Mouse (Mus musculus) heart, embryonic 14.5 days (tissue): ENCODE measurements at regions not wholly inside any gene's neighbourhood (a gene's known extent, or its start where the extent isn't known, plus 50 kb on each side); places are given as distances from the start of the nearest gene placed in this dataset.

Experiments used
- ATAC-seq: fragments of 200-750 bp; cut with Nextera tagmentation; 2 replicates; pipeline ENCODE4 v1.8.0; 2017; ENCODE audit warnings: low read depth, moderate TSS enrichment; ENCODE audit not compliant: insufficient number of reproducible peaks, insufficient read depth, low FRiP score
- H3K27ac ChIP-seq, 2 experiments: fragments of 200-500 bp in 1 of 2; fragments of 300-500 bp in 1 of 2; sonication (generic) in 1 of 2; replicated peaks in 1 of 2; 2 replicates each; pipeline ENCODE4 v1.5.1; 2012 to 2014; ENCODE audit warnings: low read depth in 2 of 2, low read length in 2 of 2, control low read depth in 1 of 2, mild to moderate bottlenecking in 1 of 2, mixed read lengths in 1 of 2; ENCODE audit not compliant: control insufficient read depth in 1 of 2, insufficient read depth in 1 of 2
- H3K27me3 ChIP-seq: fragments of 300-500 bp; sonication (generic); 2 replicates; pipeline ENCODE4 v1.6.1; 2014; ENCODE audit warnings: mild to moderate bottlenecking, low read length, control low read depth; ENCODE audit not compliant: control insufficient read depth, insufficient read depth
- H3K36me3 ChIP-seq: fragments of 300-500 bp; sonication (generic); 2 replicates; pipeline ENCODE4 v1.6.1; 2014; ENCODE audit warnings: mild to moderate bottlenecking, control low read depth, low read length, mixed read lengths; ENCODE audit not compliant: control insufficient read depth, insufficient read depth
- H3K4me1 ChIP-seq, 2 experiments: fragments of 200-500 bp in 1 of 2; fragments of 300-500 bp in 1 of 2; sonication (generic) in 1 of 2; 2 replicates each; pipeline ENCODE4 v1.6.1; 2012 to 2014; ENCODE audit warnings: low read length in 2 of 2, control low read depth in 1 of 2, mixed read lengths in 1 of 2; ENCODE audit not compliant: control insufficient read depth in 2 of 2, insufficient read depth in 2 of 2
- H3K4me2 ChIP-seq: fragments of 300-500 bp; sonication (generic); 2 replicates; pipeline ENCODE4 v1.6.1; 2014; ENCODE audit warnings: mild to moderate bottlenecking, low read length
- H3K4me3 ChIP-seq, 2 experiments: fragments of 200-500 bp in 1 of 2; fragments of 300-500 bp in 1 of 2; sonication (generic) in 1 of 2; 2 replicates each; pipeline ENCODE4 v1.5.1; 2012 to 2014; ENCODE audit warnings: low read length in 2 of 2, mild to moderate bottlenecking in 2 of 2, control low read depth in 1 of 2, low read depth in 1 of 2, moderate library complexity in 1 of 2; ENCODE audit not compliant: control insufficient read depth in 1 of 2, insufficient read depth in 1 of 2
- H3K9ac ChIP-seq: fragments of 300-500 bp; sonication (generic); 2 replicates; pipeline ENCODE4 v1.6.1; 2014; ENCODE audit warnings: mild to moderate bottlenecking, low read length
- H3K9me3 ChIP-seq: fragments of 300-500 bp; sonication (generic); 2 replicates; pipeline ENCODE4 v1.6.1; 2016; ENCODE audit warnings: low read length, control low read depth; ENCODE audit not compliant: control insufficient read depth
- WGBS: fragments of 180-500 bp; shearing (Covaris S2); extraction: QIAGEN DNeasy Blood & Tissue Kit; methylation state at CpG from one replicate; pipeline ENCODE4 v1.1.7; 2014; 5-methylcytosine and 5-hydroxymethylcytosine counted together

- ATAC-seq = no peak
- 72% methylated on average over 9 of the region's 9 CpGs for WGBS
- Histone ChIP-seq H3K27ac (no peak overlapping the region), H3K9ac (no peak overlapping the region), H3K9me3 (no peaks in the 10 kb centered on the region), H3K4me2 (no peak overlapping the region), H3K36me3 (no peaks in the 10 kb centered on the region), H3K4me1 (0 out of 4 replicates have a peak, but pooled peaks cover 0 to 2% of the 10 kb centered on the region in 2 experiments), H3K27me3 (no peaks in the 10 kb centered on the region), H3K4me3 (no peak overlapping the region)
These were observed 314.9 kb downstream of the Mllt3 start for GRCm38 (mm10) chr4:87718166-87718805.

GRCm38 (mm10) chr4:87715212-87715933 is 317.8 kb downstream of the Mllt3 start:
- no peak overlapping the region for H3K9ac ChIP-seq
- ATAC-seq = no peak
- H3K4me2 ChIP-seq = no peak overlapping the region
- H3K4me3 ChIP-seq = no peak overlapping the region
- no peaks in the 10 kb centered on the region for H3K27me3 ChIP-seq
- no peaks in the 10 kb centered on the region for H3K9me3 ChIP-seq
- H3K36me3 ChIP-seq = no peaks in the 10 kb centered on the region
- H3K27ac ChIP-seq = no peak overlapping the region
- WGBS = 71% methylated on average over 11 of the region's 11 CpGs
- 0 out of 4 replicates have a peak, but pooled peaks cover 0 to 2% of the 10 kb centered on the region in 2 experiments for H3K4me1 ChIP-seq

- ATAC-seq = no peak
- 59% methylated on average over 2 of the region's 2 CpGs for WGBS
- Histone ChIP-seq H3K27ac (no peak overlapping the region), H3K9ac (no peak overlapping the region), H3K36me3 (no peaks in the 10 kb centered on the region), H3K9me3 (no peaks in the 10 kb centered on the region), H3K4me3 (no peak overlapping the region), H3K4me2 (no peak overlapping the region), H3K4me1 (0 out of 4 replicates have a peak, but pooled peaks cover 0 to 2% of the 10 kb centered on the region in 2 experiments), H3K27me3 (no peaks in the 10 kb centered on the region)
These were observed 320.5 kb downstream of the Mllt3 start for GRCm38 (mm10) chr4:87712691-87713090.

GRCm38 (mm10) chr4:87712286-87712685 is 320.9 kb downstream of the Mllt3 start:
- WGBS = 88% methylated on average over 3 of the region's 3 CpGs

GRCm38 (mm10) chr4:87711185-87711827 is 321.9 kb downstream of the Mllt3 start:
- no peak overlapping the region for H3K9ac ChIP-seq

More at GRCm38 (mm10) chr4:87712286-87712685, 320.9 kb downstream of the Mllt3 start:
- Histone ChIP-seq H3K36me3 (no peaks in the 10 kb centered on the region), H3K4me2 (no peak overlapping the region), H3K4me3 (no peak overlapping the region), H3K9ac (no peak overlapping the region), H3K4me1 (peaks cover 0 to 2% of the 10 kb centered on the region in 2 experiments; a peak in 1 of 4 replicates), H3K27ac (no peak overlapping the region), H3K27me3 (no peaks in the 10 kb centered on the region), H3K9me3 (no peaks in the 10 kb centered on the region)
- no peak for ATAC-seq

GRCm38 (mm10) chr4:87708981-87709645 is 324.1 kb downstream of the Mllt3 start:
- H3K4me1 ChIP-seq = no peaks in the 10 kb centered on the region; a peak in 1 of 4 replicates
- no peaks in the 10 kb centered on the region for H3K9me3 ChIP-seq
- no peak for ATAC-seq
- H3K4me3 ChIP-seq = no peak overlapping the region
- H3K27ac ChIP-seq = no peak overlapping the region
- H3K36me3 ChIP-seq = no peaks in the 10 kb centered on the region
- H3K9ac ChIP-seq = no peak overlapping the region
- H3K27me3 ChIP-seq = no peaks in the 10 kb centered on the region
- WGBS = 10% methylated on average over 5 of the region's 5 CpGs
- H3K4me2 ChIP-seq = no peak overlapping the region

More at GRCm38 (mm10) chr4:87711185-87711827, 321.9 kb downstream of the Mllt3 start:
- ATAC-seq = no peak
- Histone ChIP-seq H3K27me3 (no peaks in the 10 kb centered on the region), H3K27ac (no peak overlapping the region), H3K4me3 (no peak overlapping the region), H3K4me1 (peaks cover 0 to 2% of the 10 kb centered on the region in 2 experiments; a peak in 1 of 4 replicates), H3K36me3 (no peaks in the 10 kb centered on the region), H3K4me2 (no peak overlapping the region), H3K9me3 (no peaks in the 10 kb centered on the region)
- 89% methylated on average over 8 of the region's 8 CpGs for WGBS

GRCm38 (mm10) chr4:87707386-87707785 is 325.8 kb downstream of the Mllt3 start:
- Histone ChIP-seq H3K4me2 (no peak overlapping the region), H3K9me3 (no peaks in the 10 kb centered on the region), H3K27me3 (no peaks in the 10 kb centered on the region), H3K9ac (no peak overlapping the region), H3K27ac (no peak overlapping the region), H3K36me3 (no peaks in the 10 kb centered on the region), H3K4me3 (no peak overlapping the region), H3K4me1 (no peaks in the 10 kb centered on the region; a peak in 1 of 4 replicates)
- WGBS = 52% methylated on average over 2 of the region's 2 CpGs
- no peak for ATAC-seq
